Mouse (Mus musculus) limb, embryonic 14.5 days (tissue): ENCODE measurements around the gene Cep68. TPM values are rescaled to one million over a fixed set of nuclear protein-coding genes. Genes with fewer than 3 reads are reported as not detected.
A peak's percentile ranks its signal among the peaks of the same experiment; 100 is the strongest.

Experiments
- ATAC-seq: fragments of 200-750 bp; cut with Nextera tagmentation; 2 replicates; pipeline ENCODE4 v1.8.0; 2017; ENCODE audit warnings: low read depth, moderate number of reproducible peaks, moderate TSS enrichment; ENCODE audit not compliant: low FRiP score
- DNase-seq: peaks from one replicate; pipeline ENCODE4 v3.0.0-alpha.2; 2015; ENCODE audit warnings: low spot score
- H3K27ac ChIP-seq: fragments of 300-500 bp; sonication (generic); replicated peaks from 2 replicates; pipeline ENCODE4 v1.5.1; 2014; ENCODE audit warnings: low read depth, mild to moderate bottlenecking, low read length, moderate library complexity, mixed read lengths
- H3K27me3 ChIP-seq: fragments of 300-500 bp; sonication (generic); 2 replicates; pipeline ENCODE4 v1.6.1; 2014; ENCODE audit warnings: low read length, mixed read lengths; ENCODE audit not compliant: control insufficient read depth, insufficient read depth
- H3K36me3 ChIP-seq: fragments of 300-500 bp; sonication (generic); 2 replicates; pipeline ENCODE4 v1.6.1; 2014; ENCODE audit warnings: mild to moderate bottlenecking, low read length, moderate library complexity, mixed read lengths; ENCODE audit not compliant: control insufficient read depth, insufficient read depth
- H3K4me1 ChIP-seq: fragments of 300-500 bp; sonication (generic); 2 replicates; pipeline ENCODE4 v1.6.1; 2014; ENCODE audit warnings: antibody characterized with exemption, low read length, mixed read lengths; ENCODE audit not compliant: control insufficient read depth, insufficient read depth
- H3K4me2 ChIP-seq: fragments of 300-500 bp; sonication (generic); replicated peaks from 2 replicates; pipeline ENCODE4 v1.6.1; 2014; ENCODE audit warnings: low read depth, mild to moderate bottlenecking, low read length, moderate library complexity; ENCODE audit not compliant: severe bottlenecking
- H3K4me3 ChIP-seq: fragments of 300-500 bp; sonication (generic); replicated peaks from 2 replicates; pipeline ENCODE4 v1.5.1; 2014; ENCODE audit warnings: low read length
- H3K9ac ChIP-seq: fragments of 300-500 bp; sonication (generic); 2 replicates; pipeline ENCODE4 v1.6.1; 2014; ENCODE audit warnings: mild to moderate bottlenecking, low read depth, low read length, moderate library complexity; ENCODE audit not compliant: severe bottlenecking
- H3K9me3 ChIP-seq: fragments of 300-500 bp; sonication (generic); 2 replicates; pipeline ENCODE4 v1.6.1; 2016; ENCODE audit warnings: low read length; ENCODE audit not compliant: control insufficient read depth
- POLR2A ChIP-seq: fragments of 200-500 bp; IDR thresholded peaks from 2 replicates; pipeline ENCODE4 v1.8.0; 2012; ENCODE audit warnings: inconsistent platforms, mild to moderate bottlenecking, moderate library complexity, borderline replicate concordance; ENCODE audit not compliant: insufficient read depth, insufficient read length; ENCODE audit errors: extremely low read depth
- WGBS: fragments of 180-500 bp; shearing (Covaris S2); extraction: QIAGEN DNeasy Blood & Tissue Kit; methylation state at CpG from one replicate; pipeline ENCODE4 v1.1.7; 2014; 5-methylcytosine and 5-hydroxymethylcytosine counted together
- polyA plus RNA-seq, 2 experiments: library from polyadenylated mRNA; depleted of rRNA in 1 of 2; stranded (reverse) in 1 of 2; unstranded in 1 of 2; fragments of >200 nt; fragmentation: Nextera tagmentation in 1 of 2; extraction: Ambion mirVana in 1 of 2; gene quantifications; 2 replicates each; pipeline versions ENCODE4 v1.2.1 to v1.2.3; 2012 to 2014

The Cep68 gene
- polyA plus RNA-seq, 2 experiments, result 28.5 to 29.7 TPM

DNA sequence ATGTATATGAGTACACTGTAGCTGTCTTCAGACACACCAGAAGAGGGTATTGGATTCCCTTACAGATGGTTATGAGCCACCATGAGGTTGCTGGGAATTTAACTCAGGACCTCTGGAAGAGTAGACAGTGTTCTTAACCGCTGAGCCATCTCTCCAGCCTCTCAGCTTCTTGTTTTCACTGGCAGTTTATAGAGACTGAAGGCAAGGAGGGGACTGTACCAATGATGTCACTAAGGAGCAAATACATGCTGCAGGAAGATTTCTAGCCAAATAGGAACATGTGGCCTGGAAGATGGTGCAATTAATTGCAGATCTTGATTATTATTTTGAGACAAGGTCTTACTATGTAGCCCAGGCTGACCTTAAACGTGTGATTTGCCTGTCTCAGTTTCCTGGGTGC, 27.9 kb upstream of the Cep68 start:
- Histone ChIP-seq H3K36me3 (no peaks in the 10 kb centered on the region), H3K4me3 (no peak overlapping the region), H3K9ac (no peak overlapping the region), H3K4me2 (no peak overlapping the region), H3K9me3 (no peaks in the 10 kb centered on the region), H3K27me3 (no peaks in the 10 kb centered on the region), H3K27ac (no peak overlapping the region), H3K4me1 (no peaks in the 10 kb centered on the region)
- DNase-seq (no peak), ATAC-seq (no peak)
- 71% methylated on average over 2 of the region's 2 CpGs for WGBS
- TF ChIP-seq POLR2A, result no peak

- Histone ChIP-seq H3K27me3 (no peaks in the 10 kb centered on the region), H3K4me3 (no peak overlapping the region), H3K9me3 (no peaks in the 10 kb centered on the region), H3K4me2 (no peak overlapping the region), H3K4me1 (no peaks in the 10 kb centered on the region), H3K9ac (no peak overlapping the region), H3K27ac (no peak overlapping the region), H3K36me3 (no peaks in the 10 kb centered on the region)
- no peak for TF ChIP-seq POLR2A
- DNase-seq, result no peak
- no peak for ATAC-seq
- WGBS, result 74% methylated on average over 2 of the region's 2 CpGs
Observed at GRCm38 (mm10) chr11:20275974-20276373, 26.7 kb upstream of the Cep68 start.

DNA sequence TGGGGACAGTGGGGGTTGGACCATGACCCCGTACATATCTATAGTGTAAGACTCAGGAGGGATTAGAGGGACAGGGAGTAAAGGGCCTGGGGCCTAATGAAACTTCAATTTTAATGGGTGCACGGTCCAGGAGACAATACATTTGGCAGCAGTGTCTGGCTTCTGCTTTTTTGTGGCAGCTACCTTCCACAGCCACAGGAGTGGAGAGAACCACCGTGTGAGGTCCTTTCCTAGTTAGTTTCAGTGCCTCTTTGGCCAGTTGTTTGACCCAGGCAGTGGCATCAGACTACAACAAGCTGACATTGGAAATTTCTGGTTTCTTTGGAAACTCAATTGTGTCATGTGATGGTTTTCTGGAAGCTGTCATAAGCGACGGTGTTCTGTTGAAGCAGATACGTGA, 20.7 kb upstream of the Cep68 start:
- no peaks in the 10 kb centered on the region for H3K36me3 ChIP-seq
- no peak for TF ChIP-seq POLR2A
- H3K9me3 ChIP-seq, result no peaks in the 10 kb centered on the region
- no peak for DNase-seq
- no peak overlapping the region for H3K27ac ChIP-seq
- H3K4me2 ChIP-seq, result no peak overlapping the region
- H3K9ac ChIP-seq, result no peak overlapping the region
- no peak for ATAC-seq
- H3K4me1 ChIP-seq, result no peaks in the 10 kb centered on the region
- WGBS, result 80% methylated on average over 6 of the region's 6 CpGs
- no peak overlapping the region for H3K4me3 ChIP-seq
- H3K27me3 ChIP-seq, result no peaks in the 10 kb centered on the region

DNA sequence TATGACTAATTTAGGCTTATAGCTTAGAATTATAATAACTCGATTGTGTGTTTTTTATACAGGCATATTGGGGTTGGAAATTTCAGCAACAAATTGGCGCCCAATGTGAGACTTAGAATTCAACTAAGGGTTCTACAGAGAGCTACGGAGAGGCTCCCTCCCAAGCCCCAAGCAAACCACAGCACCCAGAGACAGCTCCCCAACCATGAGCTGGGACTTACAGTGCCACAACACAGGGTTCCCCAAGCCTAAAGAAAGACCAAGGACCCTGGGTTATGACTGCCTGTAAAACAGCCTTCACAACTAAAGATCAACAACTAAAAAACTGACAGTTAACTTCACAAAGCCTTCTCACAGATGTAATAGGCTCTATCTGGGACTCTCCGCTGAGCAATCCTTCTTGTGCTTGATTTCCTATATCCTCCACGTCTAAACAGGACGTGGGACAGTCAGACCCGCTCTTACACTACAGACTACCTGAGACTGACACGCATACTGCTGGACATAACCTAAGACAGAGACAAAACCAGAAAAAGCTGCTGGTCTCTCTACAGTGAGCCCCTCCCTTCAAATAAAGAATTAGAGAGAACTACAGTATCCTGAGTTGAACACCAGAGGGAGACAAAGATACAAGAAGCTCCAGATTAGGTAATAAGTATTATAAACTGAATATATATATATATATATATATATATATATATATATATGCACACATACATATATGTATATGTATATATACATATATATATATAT, 13.6 kb upstream of the Cep68 start:
- DNase-seq, result peak; percentile 69
- TF ChIP-seq POLR2A, result no peak
- H3K4me2 ChIP-seq, result no peak overlapping the region
- H3K4me3 ChIP-seq, result no peak overlapping the region
- 52% methylated on average over 8 of the region's 8 CpGs for WGBS
- H3K9ac ChIP-seq, result no peak overlapping the region
- ATAC-seq, result no peak
- H3K27me3 ChIP-seq, result no peaks in the 10 kb centered on the region
- H3K36me3 ChIP-seq, result no peaks in the 10 kb centered on the region
- no peak overlapping the region for H3K27ac ChIP-seq
- no peaks in the 10 kb centered on the region for H3K9me3 ChIP-seq
- H3K4me1 ChIP-seq, result no peaks in the 10 kb centered on the region

DNA sequence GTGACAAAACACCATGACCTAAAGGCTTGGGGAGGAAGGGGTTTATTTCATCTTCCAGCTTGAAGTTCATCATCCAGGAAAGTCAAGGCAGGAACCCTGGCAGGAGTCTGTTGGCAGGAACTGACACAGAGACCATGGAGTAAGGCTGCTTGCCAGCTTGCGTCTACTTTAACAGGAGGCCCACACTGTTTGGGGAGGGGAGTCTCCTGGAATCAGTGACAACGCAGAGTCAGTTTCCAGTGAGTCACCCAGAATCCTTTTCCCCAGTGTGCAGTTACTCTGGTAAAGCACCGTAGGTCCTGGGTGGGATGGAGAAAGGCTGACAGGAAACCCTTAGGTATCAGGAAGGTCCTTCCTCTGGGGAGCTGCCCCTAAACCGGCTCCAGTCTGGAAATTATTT, 5.6 kb upstream of the Cep68 start:
- peaks cover 7% of the 10 kb centered on the region; the same call in 1 of the 2 replicates for H3K4me1 ChIP-seq
- no peak for TF ChIP-seq POLR2A
- ATAC-seq (no peak), DNase-seq (no peak)
- 84% methylated on average over 4 of the region's 4 CpGs for WGBS
- H3K27me3 ChIP-seq, result no peaks in the 10 kb centered on the region
- no peak overlapping the region for H3K27ac ChIP-seq
- H3K36me3 ChIP-seq, result no peaks in the 10 kb centered on the region
- no peak overlapping the region for H3K4me2 ChIP-seq
- H3K4me3 ChIP-seq, result no peak overlapping the region
- H3K9ac ChIP-seq, result no peak overlapping the region
- H3K9me3 ChIP-seq, result no peaks in the 10 kb centered on the region

GRCm38 (mm10) chr11:20253088-20253487, 3.9 kb upstream of the Cep68 start:
- WGBS, result 82% methylated on average over 2 of the region's 2 CpGs
- no peak for ATAC-seq

More at GRCm38 (mm10) chr11:20253088-20253487, 3.9 kb upstream of the Cep68 start:
- no peak for TF ChIP-seq POLR2A
- H3K9ac ChIP-seq, result no peak overlapping the region
- H3K4me2 ChIP-seq, result no peak overlapping the region
- DNase-seq, result no peak
- H3K27me3 ChIP-seq, result no peaks in the 10 kb centered on the region
- H3K9me3 ChIP-seq, result no peaks in the 10 kb centered on the region
- peaks cover 11% of the 10 kb centered on the region for H3K4me1 ChIP-seq
- no peak overlapping the region for H3K4me3 ChIP-seq
- H3K36me3 ChIP-seq, result no peaks in the 10 kb centered on the region
- no peak overlapping the region for H3K27ac ChIP-seq
